Mouse (Mus musculus) heart, embryonic 13.5 days (tissue): Measurements from ENCODE around the gene T. TPM values are rescaled to one million over a fixed set of nuclear protein-coding genes. Genes with fewer than 3 reads are reported as not detected.
"Not testable (repeated sequence)": the region's sequence is repeated elsewhere in the genome, so short reads cannot be mapped to it uniquely, and the experiment has no call there.

ENCODE experiments used
- ATAC-seq: fragments of 200-750 bp; cut with Nextera tagmentation; 2 replicates; pipeline ENCODE4 v1.8.0; 2017; ENCODE audit warnings: moderate TSS enrichment; ENCODE audit not compliant: insufficient number of reproducible peaks, low FRiP score, low TSS enrichment; ENCODE audit errors: extremely low read depth
- H3K27ac ChIP-seq: fragments of 300-500 bp; sonication (generic); replicated peaks from 2 replicates; pipeline ENCODE4 v1.5.1; 2015; ENCODE audit warnings: moderate library complexity, mild to moderate bottlenecking, inconsistent platforms
- H3K27me3 ChIP-seq: fragments of 300-500 bp; sonication (generic); replicated peaks from 2 replicates; pipeline ENCODE4 v1.6.1; 2015; ENCODE audit warnings: mild to moderate bottlenecking, inconsistent platforms
- H3K36me3 ChIP-seq: fragments of 300-500 bp; sonication (generic); 2 replicates; pipeline ENCODE4 v1.6.1; 2015; ENCODE audit warnings: mild to moderate bottlenecking, inconsistent platforms
- H3K4me1 ChIP-seq: fragments of 300-500 bp; sonication (generic); 2 replicates; pipeline ENCODE4 v1.6.1; 2015; ENCODE audit warnings: inconsistent platforms
- H3K4me2 ChIP-seq: fragments of 300-500 bp; sonication (generic); 2 replicates; pipeline ENCODE4 v1.6.1; 2015; ENCODE audit warnings: inconsistent platforms, mild to moderate bottlenecking, moderate library complexity
- H3K4me3 ChIP-seq: fragments of 300-500 bp; sonication (generic); 2 replicates; pipeline ENCODE4 v1.5.1; 2015; ENCODE audit warnings: moderate library complexity, mild to moderate bottlenecking, inconsistent platforms
- H3K9ac ChIP-seq: fragments of 300-500 bp; sonication (generic); 2 replicates; pipeline ENCODE4 v1.6.1; 2015; ENCODE audit warnings: inconsistent platforms, mild to moderate bottlenecking, moderate library complexity
- H3K9me3 ChIP-seq: fragments of 300-500 bp; sonication (generic); 2 replicates; pipeline ENCODE4 v1.6.1; 2016; ENCODE audit warnings: inconsistent platforms
- WGBS: fragments of 180-500 bp; shearing (Covaris S2); methylation state at CpG from one replicate; pipeline ENCODE4 v1.1.7; 2015; ENCODE audit warnings: mixed read lengths; 5-methylcytosine and 5-hydroxymethylcytosine counted together
- polyA plus RNA-seq: library from polyadenylated mRNA; unstranded; fragments of >200 nt; fragmentation: Nextera tagmentation; extraction: Ambion mirVana; gene quantifications from 2 replicates; pipeline ENCODE4 v1.2.1, GENCODE M21; 2015

The T gene
- polyA plus RNA-seq: 0.09 and 0.18 TPM in 2 replicates

DNA sequence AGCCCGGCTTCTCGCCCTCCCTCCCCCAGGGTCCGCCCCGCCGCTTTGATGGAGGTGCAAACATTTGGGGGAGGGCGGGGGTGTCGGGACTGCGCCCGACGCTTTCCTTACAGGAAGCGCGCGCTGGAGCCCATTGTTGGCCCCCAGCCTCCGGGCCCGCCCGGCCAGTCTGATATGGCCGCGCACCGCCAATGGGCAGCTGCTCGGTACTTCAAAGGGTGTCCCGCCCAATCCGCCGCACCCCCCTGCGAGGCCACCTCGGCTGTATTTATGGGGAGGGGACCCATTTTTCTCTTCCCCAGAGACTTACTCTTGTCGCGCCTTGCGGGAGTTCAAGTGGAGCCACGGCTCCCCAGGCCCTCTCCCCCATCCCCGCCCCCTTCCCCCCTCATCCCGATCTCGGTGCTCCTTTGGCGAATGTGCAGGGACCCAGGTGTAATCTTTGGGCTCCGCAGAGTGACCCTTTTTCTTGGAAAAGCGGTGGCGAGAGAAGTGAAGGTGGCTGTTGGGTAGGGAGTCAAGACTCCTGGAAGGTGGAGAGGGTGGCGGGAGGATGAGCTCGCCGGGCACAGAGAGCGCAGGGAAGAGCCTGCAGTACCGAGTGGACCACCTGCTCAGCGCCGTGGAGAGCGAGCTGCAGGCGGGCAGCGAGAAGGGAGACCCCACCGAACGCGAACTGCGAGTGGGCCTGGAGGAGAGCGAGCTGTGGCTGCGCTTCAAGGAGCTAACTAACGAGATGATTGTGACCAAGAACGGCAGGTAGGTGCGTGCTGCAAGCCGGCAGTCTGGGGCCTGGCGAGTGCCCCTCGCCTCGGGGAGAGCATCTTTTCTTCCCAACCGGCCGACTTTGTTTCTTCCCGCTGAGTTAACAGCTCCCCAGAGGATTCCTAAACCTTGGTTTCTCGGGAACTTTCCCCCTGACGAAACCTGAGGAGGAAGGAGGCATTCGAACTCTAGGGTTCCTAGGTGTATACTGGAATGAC is at the start of gene T:
TSS of gene T (plus strand) at position 446 of the 983 bp plus-strand sequence.
- ATAC-seq: no peak
- peaks cover 100% of the 10 kb centered on the region for H3K27me3 ChIP-seq
- 1% methylated on average over 63 of the region's 65 CpGs for WGBS
- H3K9me3 ChIP-seq: no peaks in the 10 kb centered on the region
- no peaks in the 10 kb centered on the region for H3K36me3 ChIP-seq
- peak within 1 kb of the TSS; percentile 65 for H3K4me2 ChIP-seq
- H3K9ac ChIP-seq: no peak within 1 kb of the TSS
- no peak within 1 kb of the TSS for H3K27ac ChIP-seq
- H3K4me3 ChIP-seq: peak within 1 kb of the TSS; percentile 45
- peaks cover 21% of the 10 kb centered on the region for H3K4me1 ChIP-seq

DNA sequence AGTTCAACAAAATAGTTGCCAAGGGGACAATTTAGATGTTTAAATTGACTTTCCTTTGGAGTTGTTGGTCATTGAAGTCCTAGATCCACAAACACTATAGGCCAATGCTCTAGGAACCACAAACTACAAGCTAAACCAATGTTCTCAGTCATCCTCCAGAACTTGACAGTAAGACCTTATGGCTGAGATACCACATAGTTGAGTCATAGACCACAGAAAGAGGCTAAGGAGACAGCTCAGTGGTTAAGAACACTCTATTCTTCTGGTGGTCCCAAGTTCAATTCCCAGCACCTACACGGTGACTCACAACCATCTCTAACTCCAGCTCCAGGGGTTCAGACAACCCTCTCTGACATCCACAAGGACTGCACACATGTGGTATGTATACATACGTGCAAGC is 48.8 kb upstream of the T start:
- H3K36me3 ChIP-seq: no peaks in the 10 kb centered on the region
- no peak for ATAC-seq
- H3K27ac ChIP-seq: no peak overlapping the region
- H3K4me1 ChIP-seq: peaks cover 6% of the 10 kb centered on the region
- H3K9me3 ChIP-seq: peaks cover 7% of the 10 kb centered on the region; the same call in 1 of the 2 replicates
- no peak overlapping the region for H3K4me2 ChIP-seq
- H3K27me3 ChIP-seq: peaks cover 39% of the 10 kb centered on the region
- H3K4me3 ChIP-seq: no peak overlapping the region
- 87% methylated on average over 2 of the region's 2 CpGs for WGBS
- H3K9ac ChIP-seq: no peak overlapping the region

DNA sequence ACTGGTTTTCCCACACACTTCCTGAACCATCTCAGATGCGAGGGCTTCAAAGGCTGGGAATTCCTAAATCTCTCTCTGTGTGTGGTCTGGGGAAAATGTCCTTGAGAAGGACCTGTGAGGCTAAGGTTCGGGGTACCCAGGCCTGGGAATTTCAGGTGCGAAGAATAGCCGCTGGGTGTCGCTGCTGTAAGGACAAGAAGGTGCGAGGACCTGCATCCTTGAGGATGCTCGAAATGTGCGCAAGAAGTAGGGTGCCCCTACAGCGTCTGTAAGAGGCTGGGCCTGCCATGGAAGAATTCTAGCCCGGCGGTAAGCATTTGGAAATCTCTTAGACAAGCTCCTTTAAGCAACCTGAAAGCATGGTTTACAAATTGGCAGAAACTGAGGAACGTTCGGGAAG is 45.8 kb upstream of the T start:
- no peak overlapping the region for H3K9ac ChIP-seq
- H3K27ac ChIP-seq: no peak overlapping the region
- ATAC-seq: no peak
- H3K4me3 ChIP-seq: no peak overlapping the region
- no peaks in the 10 kb centered on the region for H3K36me3 ChIP-seq
- no peaks in the 10 kb centered on the region for H3K9me3 ChIP-seq
- peaks cover 67% of the 10 kb centered on the region for H3K27me3 ChIP-seq
- 3% methylated on average over 13 of the region's 13 CpGs for WGBS
- peaks cover 6% of the 10 kb centered on the region for H3K4me1 ChIP-seq
- peak overlapping the region; percentile 56; the same call in 1 of the 2 replicates for H3K4me2 ChIP-seq

DNA sequence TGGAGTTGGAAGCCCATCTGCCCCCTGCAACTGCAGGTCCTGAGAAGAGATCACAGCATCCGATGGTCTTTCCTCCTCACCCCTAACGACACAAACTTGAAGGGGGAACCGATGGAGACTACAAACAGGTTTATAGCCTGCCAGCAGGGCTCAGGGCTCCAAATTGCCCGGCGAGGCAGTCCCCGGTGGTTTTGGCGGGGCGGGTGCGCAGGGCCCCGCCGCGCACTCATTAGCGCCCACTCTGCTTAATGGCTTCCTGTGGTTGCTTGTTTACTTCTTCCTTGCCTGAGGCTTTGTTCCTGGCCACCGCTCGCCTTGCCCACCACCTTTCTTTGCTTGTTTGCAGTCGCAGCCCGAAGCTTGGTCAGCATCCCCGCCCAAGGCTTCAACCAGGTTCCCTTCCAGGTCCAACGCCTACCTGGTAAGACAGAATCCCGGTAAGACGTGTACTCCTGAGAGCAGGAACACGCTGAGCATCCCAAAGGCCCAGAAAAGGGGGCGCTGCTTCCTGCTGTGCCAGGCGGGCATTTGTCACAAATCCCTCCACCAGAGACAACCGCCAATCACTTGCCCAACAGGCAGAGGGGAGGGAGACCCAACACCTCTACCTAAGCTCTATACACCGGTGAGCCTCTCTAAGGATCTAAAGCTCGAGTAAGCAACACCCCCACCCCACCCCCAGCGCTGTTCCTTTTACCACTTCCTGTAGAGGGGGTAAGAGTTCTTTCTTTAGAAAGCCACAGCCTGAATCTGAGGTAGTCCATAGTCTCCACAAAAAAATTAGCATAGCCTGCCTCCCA is 45.0 kb upstream of the T start:
- no peaks in the 10 kb centered on the region for H3K36me3 ChIP-seq
- peak overlapping the region; percentile 56 for H3K4me2 ChIP-seq
- H3K9me3 ChIP-seq: no peaks in the 10 kb centered on the region
- H3K9ac ChIP-seq: 0 out of 2 replicates have a peak overlapping the region, but pooled peaks have one; percentile 24
- H3K27me3 ChIP-seq: peaks cover 67% of the 10 kb centered on the region
- peaks cover 6% of the 10 kb centered on the region for H3K4me1 ChIP-seq
- no peak overlapping the region for H3K27ac ChIP-seq
- ATAC-seq: no peak
- peak overlapping the region; percentile 32 for H3K4me3 ChIP-seq
- 1% methylated on average over 28 of the region's 28 CpGs for WGBS

- Histone ChIP-seq H3K27ac (no peak overlapping the region), H3K36me3 (no peaks in the 10 kb centered on the region), H3K9me3 (no peaks in the 10 kb centered on the region), H3K4me2 (peak overlapping the region; percentile 56), H3K27me3 (peaks cover 67% of the 10 kb centered on the region), H3K9ac (no peak overlapping the region), H3K4me1 (peaks cover 6% of the 10 kb centered on the region), H3K4me3 (peak overlapping the region; percentile 32)
- 6% methylated on average over 10 of the region's 10 CpGs for WGBS
- ATAC-seq: no peak
Measured at GRCm38 (mm10) chr17:8389790-8390095, 44.5 kb upstream of the T start.

DNA sequence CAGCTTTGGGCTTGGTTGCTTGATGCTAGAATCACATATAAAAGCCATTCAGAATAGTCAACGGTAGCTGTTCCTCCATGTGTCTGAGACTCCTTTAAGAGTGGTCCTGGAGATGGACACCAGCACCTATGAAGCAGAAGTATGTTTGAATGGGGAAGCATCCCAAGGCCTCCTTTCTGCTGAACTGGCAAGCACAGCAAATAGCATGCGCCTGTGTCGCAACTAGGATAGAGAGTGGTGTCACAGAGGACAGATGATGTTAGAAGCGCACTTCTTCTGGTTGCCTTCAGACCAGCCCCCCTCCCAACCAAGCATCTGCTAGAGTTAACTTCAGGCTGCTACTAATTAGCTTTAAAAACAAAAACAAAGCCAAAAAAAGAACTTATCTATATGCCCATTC is 43.7 kb upstream of the T start:
- Histone ChIP-seq H3K9ac (no peak overlapping the region), H3K9me3 (no peaks in the 10 kb centered on the region), H3K36me3 (no peaks in the 10 kb centered on the region), H3K4me3 (no peak overlapping the region), H3K27me3 (peaks cover 67% of the 10 kb centered on the region), H3K27ac (no peak overlapping the region), H3K4me2 (no peak overlapping the region), H3K4me1 (peaks cover 6% of the 10 kb centered on the region)
- WGBS: 42% methylated on average over 4 of the region's 4 CpGs
- no peak for ATAC-seq

DNA sequence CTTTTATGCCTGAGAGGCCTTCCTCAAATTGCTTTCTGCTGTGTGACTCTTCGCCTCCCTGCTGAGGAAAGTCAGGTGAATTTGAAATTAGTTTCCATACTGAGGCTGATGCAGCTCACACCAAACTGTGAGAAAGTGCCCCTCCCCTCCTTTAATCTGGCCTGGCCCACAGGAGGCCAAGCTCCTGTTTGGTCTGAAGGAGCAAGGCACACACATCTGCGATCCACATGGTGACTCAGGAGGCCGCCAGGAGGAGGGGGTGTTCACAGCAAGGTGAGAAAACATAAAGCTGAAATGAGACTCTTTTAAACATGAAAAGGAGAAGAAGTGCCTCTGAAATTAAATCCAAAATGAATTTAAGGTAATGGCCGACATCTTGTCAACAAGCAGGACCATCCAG is 37.9 kb upstream of the T start:
- H3K36me3 ChIP-seq: no peaks in the 10 kb centered on the region
- H3K4me2 ChIP-seq: no peak overlapping the region
- no peak for ATAC-seq
- H3K27me3 ChIP-seq: peaks cover 24% of the 10 kb centered on the region
- WGBS: 57% methylated on average over 4 of the region's 4 CpGs
- no peak overlapping the region for H3K27ac ChIP-seq
- no peaks in the 10 kb centered on the region for H3K4me1 ChIP-seq
- no peak overlapping the region for H3K9ac ChIP-seq
- no peak overlapping the region for H3K4me3 ChIP-seq
- no peaks in the 10 kb centered on the region for H3K9me3 ChIP-seq

GRCm38 (mm10) chr17:8397946-8398345 is 36.3 kb upstream of the T start:
- H3K4me1 ChIP-seq: no peaks in the 10 kb centered on the region
- no peaks in the 10 kb centered on the region for H3K9me3 ChIP-seq
- no peak overlapping the region for H3K4me2 ChIP-seq
- H3K36me3 ChIP-seq: no peaks in the 10 kb centered on the region
- no peak overlapping the region for H3K9ac ChIP-seq
- H3K27ac ChIP-seq: no peak overlapping the region
- H3K27me3 ChIP-seq: peaks cover 10% of the 10 kb centered on the region
- WGBS: 45% methylated on average over 2 of the region's 2 CpGs
- ATAC-seq: no peak
- no peak overlapping the region for H3K4me3 ChIP-seq

DNA sequence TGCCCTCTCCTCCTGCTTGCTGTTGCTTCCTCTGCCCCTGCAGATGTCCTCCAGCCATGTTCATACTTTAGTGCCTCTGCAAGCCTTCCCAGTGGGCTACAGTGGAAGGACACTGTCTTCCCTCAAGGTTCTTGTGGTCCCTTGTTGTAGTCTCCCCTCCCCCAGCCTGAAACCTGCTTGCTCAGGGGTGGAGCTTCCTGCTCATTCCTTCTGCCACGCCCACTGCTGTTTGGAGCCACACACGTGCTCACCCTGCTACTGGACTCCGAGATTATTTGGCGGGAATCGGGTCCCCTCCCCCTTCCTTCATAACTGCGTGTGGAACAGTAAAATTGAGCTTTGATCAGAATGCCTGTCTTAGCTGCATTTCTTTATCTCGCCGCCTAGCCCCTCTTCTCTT is 30.3 kb upstream of the T start:
- WGBS: 49% methylated on average over 8 of the region's 8 CpGs

DNA sequence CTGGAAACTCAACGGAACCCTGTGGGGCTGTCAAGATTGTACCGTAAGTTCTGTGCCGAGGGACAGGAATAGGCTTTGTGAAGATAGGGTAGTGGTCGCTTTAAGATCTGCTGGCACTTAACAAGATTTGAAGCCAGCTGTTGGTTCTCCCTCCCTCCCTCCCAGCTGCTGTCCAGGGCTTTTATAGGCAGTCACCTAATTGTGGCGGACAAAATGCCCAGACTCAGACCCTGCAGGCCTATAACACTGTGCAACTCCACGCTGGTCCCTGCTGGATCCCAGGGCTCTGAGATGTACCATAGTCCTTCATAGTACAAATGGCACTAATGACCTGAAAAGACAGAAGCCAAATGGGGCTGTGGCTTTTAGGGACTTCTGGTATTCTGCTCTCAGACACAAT is 27.9 kb upstream of the T start:
- Histone ChIP-seq H3K27me3 (peaks cover 22% of the 10 kb centered on the region), H3K4me2 (no peak overlapping the region), H3K4me3 (no peak overlapping the region), H3K36me3 (no peaks in the 10 kb centered on the region), H3K9me3 (no peaks in the 10 kb centered on the region), H3K27ac (no peak overlapping the region), H3K4me1 (peaks cover 10% of the 10 kb centered on the region), H3K9ac (no peak overlapping the region)
- ATAC-seq: no peak
- WGBS: 47% methylated on average over 6 of the region's 6 CpGs

More for the DNA sequence above, 30.3 kb upstream of the T start:
- not testable (repeated sequence) for H3K4me2 ChIP-seq, H3K9ac ChIP-seq, H3K9me3 ChIP-seq, H3K4me3 ChIP-seq, H3K36me3 ChIP-seq, H3K4me1 ChIP-seq, H3K27ac ChIP-seq, ATAC-seq
- H3K27me3 ChIP-seq: peaks cover 11% of the 10 kb centered on the region

GRCm38 (mm10) chr17:8408002-8408401 is 26.2 kb upstream of the T start:
- not testable (repeated sequence) for ATAC-seq, H3K4me1 ChIP-seq, H3K9ac ChIP-seq, H3K4me3 ChIP-seq, H3K36me3 ChIP-seq, H3K4me2 ChIP-seq, H3K27ac ChIP-seq, H3K9me3 ChIP-seq
- H3K27me3 ChIP-seq: peaks cover 37% of the 10 kb centered on the region
- 66% methylated on average over 4 of the region's 4 CpGs for WGBS
